Mouse (Mus musculus): Measurements from ENCODE around the gene Kat2b. TPM values are rescaled to one million over a fixed set of nuclear protein-coding genes. Genes with fewer than 3 reads are reported as not detected.

Gene Kat2b
- polyA plus RNA-seq, 1 experiment from 2014 or later: 5.8 TPM

- Histone ChIP-seq H3K9ac (no peak overlapping the region), H3K4me2 (replicated peaks) (no peak overlapping the region), H3K27me3 (no peaks in the 10 kb centered on the region), H3K9me3 (no peaks in the 10 kb centered on the region), H3K4me3 (no peak overlapping the region), H3K4me1 (no peaks in the 10 kb centered on the region), H3K36me3 (peaks cover 5% of the 10 kb centered on the region; the same call in 1 of the 2 replicates), H3K27ac (no peak overlapping the region)
- no peak for ATAC-seq (ENCODE audit: low FRiP score, low read depth)
Observed at GRCm38 (mm10) chr17:53619391-53619790, 52.7 kb downstream of the Kat2b start.

- H3K27ac ChIP-seq: no peak overlapping the region
- no peaks in the 10 kb centered on the region for H3K4me1 ChIP-seq
- 69% methylated on average over 4 of the region's 4 CpGs for WGBS
- H3K4me2 ChIP-seq (replicated peaks): no peak overlapping the region
- ATAC-seq (ENCODE audit: low FRiP score, low read depth): no peak
- no peaks in the 10 kb centered on the region for H3K9me3 ChIP-seq
- H3K9ac ChIP-seq: no peak overlapping the region
- peaks cover 9% of the 10 kb centered on the region for H3K36me3 ChIP-seq
- H3K4me3 ChIP-seq: no peak overlapping the region
- H3K27me3 ChIP-seq: no peaks in the 10 kb centered on the region
Observed at GRCm38 (mm10) chr17:53620611-53621010, 54.0 kb downstream of the Kat2b start.

GRCm38 (mm10) chr17:53622125-53622524, 55.5 kb downstream of the Kat2b start:
- no peak overlapping the region for H3K4me2 ChIP-seq (replicated peaks)
- ATAC-seq (ENCODE audit: low FRiP score, low read depth): no peak
- H3K36me3 ChIP-seq: peaks cover 14% of the 10 kb centered on the region
- H3K27ac ChIP-seq: no peak overlapping the region
- no peak overlapping the region for H3K9ac ChIP-seq
- H3K4me1 ChIP-seq: no peaks in the 10 kb centered on the region
- H3K4me3 ChIP-seq: no peak overlapping the region
- 78% methylated on average over 3 of the region's 3 CpGs for WGBS
- H3K9me3 ChIP-seq: no peaks in the 10 kb centered on the region
- H3K27me3 ChIP-seq: no peaks in the 10 kb centered on the region

DNA sequence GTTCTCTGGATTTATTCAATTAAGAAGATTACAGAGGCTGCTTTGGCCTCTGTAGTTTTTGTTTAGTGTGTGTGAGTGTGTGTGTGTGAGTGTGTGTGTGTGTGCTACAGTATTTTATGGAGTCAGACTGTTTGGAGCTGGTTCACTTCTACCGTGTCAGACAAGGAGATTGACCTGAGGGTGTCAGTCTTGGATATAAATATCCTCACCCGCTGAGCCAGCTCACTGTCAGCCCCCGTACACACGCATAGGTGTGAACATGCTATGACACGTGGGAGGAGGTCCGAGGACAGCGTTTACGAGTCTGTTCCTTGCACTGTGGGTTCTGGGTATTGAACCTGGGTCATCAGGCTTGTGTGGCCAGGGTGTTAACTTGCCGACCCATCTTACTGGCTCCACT, 57.1 kb downstream of the Kat2b start:
- no peaks in the 10 kb centered on the region for H3K27me3 ChIP-seq
- ATAC-seq (ENCODE audit: low FRiP score, low read depth): no peak
- H3K9me3 ChIP-seq: no peaks in the 10 kb centered on the region
- no peak overlapping the region for H3K9ac ChIP-seq
- no peak overlapping the region for H3K27ac ChIP-seq
- WGBS: 83% methylated on average over 9 of the region's 9 CpGs
- no peak overlapping the region for H3K4me3 ChIP-seq
- no peak overlapping the region for H3K4me2 ChIP-seq (replicated peaks)
- peaks cover 14% of the 10 kb centered on the region for H3K36me3 ChIP-seq
- H3K4me1 ChIP-seq: no peaks in the 10 kb centered on the region

DNA sequence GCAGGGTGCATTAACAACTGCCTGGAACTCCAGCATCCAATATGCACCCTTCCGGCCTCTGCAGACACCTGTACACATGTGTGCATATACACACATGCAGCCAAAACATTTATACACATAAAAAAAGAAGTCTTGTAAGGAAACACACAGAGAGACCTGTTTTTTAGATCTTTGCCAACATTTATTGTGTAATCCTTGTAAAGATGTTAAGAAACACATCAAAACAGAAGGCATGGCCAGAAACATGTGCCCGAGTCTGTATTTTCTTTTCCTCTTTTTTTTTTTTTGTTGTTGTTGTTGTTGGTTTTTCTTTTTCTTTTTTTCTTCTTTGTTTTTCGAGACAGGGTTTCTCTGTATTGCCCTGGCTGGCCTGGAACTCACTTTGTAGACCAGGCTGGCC, 59.5 kb downstream of the Kat2b start:
- 85% methylated on average over 3 of the region's 3 CpGs for WGBS
- H3K4me1 ChIP-seq: no peaks in the 10 kb centered on the region
- H3K4me3 ChIP-seq: no peak overlapping the region
- H3K4me2 ChIP-seq (replicated peaks): no peak overlapping the region
- H3K27ac ChIP-seq: no peak overlapping the region
- H3K27me3 ChIP-seq: no peaks in the 10 kb centered on the region
- H3K9me3 ChIP-seq: no peaks in the 10 kb centered on the region
- peaks cover 19% of the 10 kb centered on the region for H3K36me3 ChIP-seq
- no peak overlapping the region for H3K9ac ChIP-seq
- no peak for ATAC-seq (ENCODE audit: low FRiP score, low read depth)

GRCm38 (mm10) chr17:53627497-53627896, 60.8 kb downstream of the Kat2b start:
- Histone ChIP-seq H3K27me3 (no peaks in the 10 kb centered on the region), H3K4me3 (no peak overlapping the region), H3K27ac (no peak overlapping the region), H3K36me3 (peaks cover 21% of the 10 kb centered on the region), H3K4me1 (no peaks in the 10 kb centered on the region), H3K4me2 (replicated peaks) (no peak overlapping the region), H3K9me3 (no peaks in the 10 kb centered on the region), H3K9ac (no peak overlapping the region)
- WGBS: 81% methylated on average over 4 of the region's 4 CpGs
- no peak for ATAC-seq (ENCODE audit: low FRiP score, low read depth)

DNA sequence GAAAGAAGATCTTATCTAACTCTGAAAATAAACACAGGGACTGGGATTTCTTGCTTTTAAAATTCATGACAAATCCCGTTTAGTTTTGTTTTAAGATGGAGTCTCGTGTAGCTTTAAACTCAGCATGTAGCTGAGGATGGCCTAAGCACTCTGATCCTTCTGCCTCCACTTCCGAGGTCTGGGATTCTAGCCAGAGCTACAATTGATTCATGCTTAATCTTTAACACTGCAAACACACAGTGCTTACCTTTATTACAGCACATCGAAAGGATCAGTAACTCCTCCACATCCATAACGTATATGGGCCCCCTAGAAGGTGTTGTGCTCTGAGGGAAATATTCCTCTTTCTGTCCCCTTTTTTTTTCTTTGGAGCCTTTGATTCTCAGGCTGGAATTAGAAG, 61.5 kb downstream of the Kat2b start:
- no peak for ATAC-seq (ENCODE audit: low FRiP score, low read depth)
- H3K4me3 ChIP-seq: no peak overlapping the region
- no peak overlapping the region for H3K4me2 ChIP-seq (replicated peaks)
- no peak overlapping the region for H3K9ac ChIP-seq
- H3K36me3 ChIP-seq: peaks cover 26% of the 10 kb centered on the region
- H3K4me1 ChIP-seq: no peaks in the 10 kb centered on the region
- 73% methylated on average over 5 of the region's 5 CpGs for WGBS
- no peak overlapping the region for H3K27ac ChIP-seq
- H3K27me3 ChIP-seq: no peaks in the 10 kb centered on the region
- H3K9me3 ChIP-seq: no peaks in the 10 kb centered on the region

DNA sequence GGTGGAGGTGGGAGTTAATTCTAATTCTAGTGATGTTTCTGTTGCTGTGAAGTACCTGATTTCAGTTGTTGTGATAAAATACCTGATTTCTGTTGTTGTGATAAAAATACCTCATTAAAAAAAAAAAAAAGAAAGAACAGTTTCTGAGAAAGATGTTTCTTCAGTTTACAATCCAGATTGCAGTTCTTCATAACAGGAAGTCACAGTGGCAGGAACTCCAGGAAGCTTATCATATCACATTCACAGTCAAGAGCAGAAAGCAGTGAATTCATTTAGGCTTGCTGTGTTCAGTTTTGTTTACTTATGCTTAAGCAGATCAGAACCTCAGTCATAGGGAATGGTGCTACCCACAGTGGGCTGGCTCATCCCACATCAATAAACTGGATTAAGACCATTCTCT, 64.7 kb downstream of the Kat2b start:
- no peaks in the 10 kb centered on the region for H3K9me3 ChIP-seq
- no peak overlapping the region for H3K4me3 ChIP-seq
- ATAC-seq (ENCODE audit: low FRiP score, low read depth): no peak
- no peaks in the 10 kb centered on the region for H3K4me1 ChIP-seq
- no peak overlapping the region for H3K4me2 ChIP-seq (replicated peaks)
- peaks cover 26% of the 10 kb centered on the region for H3K36me3 ChIP-seq
- H3K27ac ChIP-seq: no peak overlapping the region
- no peak overlapping the region for H3K9ac ChIP-seq
- H3K27me3 ChIP-seq: no peaks in the 10 kb centered on the region

- Histone ChIP-seq H3K4me1 (no peaks in the 10 kb centered on the region), H3K9ac (no peak overlapping the region), H3K4me3 (no peak overlapping the region), H3K9me3 (no peaks in the 10 kb centered on the region), H3K27me3 (no peaks in the 10 kb centered on the region), H3K27ac (no peak overlapping the region), H3K36me3 (peaks cover 68% of the 10 kb centered on the region), H3K4me2 (replicated peaks) (no peak overlapping the region)
- ATAC-seq (ENCODE audit: low FRiP score, low read depth): no peak
- WGBS: 81% methylated on average over 4 of the region's 4 CpGs
Observed at GRCm38 (mm10) chr17:53643360-53643759, 76.7 kb downstream of the Kat2b start.

GRCm38 (mm10) chr17:53650251-53650661, 83.6 kb downstream of the Kat2b start:
- ATAC-seq (ENCODE audit: low FRiP score, low read depth): no peak

DNA sequence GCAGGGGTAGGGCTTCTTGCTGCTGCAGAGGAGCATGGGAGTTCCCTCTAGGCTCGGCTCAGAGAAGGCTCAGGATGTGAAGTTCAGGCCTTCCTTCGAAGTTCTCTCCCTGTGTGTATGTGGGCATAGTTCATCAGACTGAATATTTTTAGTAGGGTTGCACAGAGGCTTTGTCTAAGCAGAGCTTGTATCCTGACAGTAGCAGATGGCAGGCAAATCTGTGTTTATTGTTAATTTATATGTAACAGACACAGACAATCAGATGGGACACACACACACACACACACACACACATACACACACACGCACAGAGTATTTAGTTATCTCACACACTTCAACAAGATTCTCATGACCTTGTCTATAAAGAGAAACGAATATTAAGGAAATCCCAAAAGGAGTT, 87.9 kb downstream of the Kat2b start:
- no peak overlapping the region for H3K4me3 ChIP-seq
- H3K4me2 ChIP-seq (replicated peaks): no peak overlapping the region
- H3K36me3 ChIP-seq: peaks cover 35% of the 10 kb centered on the region
- no peak overlapping the region for H3K9ac ChIP-seq
- ATAC-seq (ENCODE audit: low FRiP score, low read depth): no peak
- no peaks in the 10 kb centered on the region for H3K4me1 ChIP-seq
- WGBS: 84% methylated on average over 4 of the region's 4 CpGs
- no peaks in the 10 kb centered on the region for H3K27me3 ChIP-seq
- no peaks in the 10 kb centered on the region for H3K9me3 ChIP-seq
- H3K27ac ChIP-seq: no peak overlapping the region

More at GRCm38 (mm10) chr17:53650251-53650661, 83.6 kb downstream of the Kat2b start:
- no peaks in the 10 kb centered on the region for H3K9me3 ChIP-seq
- no peak overlapping the region for H3K4me2 ChIP-seq (replicated peaks)
- H3K27ac ChIP-seq: no peak overlapping the region
- no peaks in the 10 kb centered on the region for H3K4me1 ChIP-seq
- H3K9ac ChIP-seq: no peak overlapping the region
- H3K36me3 ChIP-seq: peaks cover 41% of the 10 kb centered on the region
- 76% methylated on average over 2 of the region's 2 CpGs for WGBS
- H3K4me3 ChIP-seq: no peak overlapping the region
- H3K27me3 ChIP-seq: no peaks in the 10 kb centered on the region

DNA sequence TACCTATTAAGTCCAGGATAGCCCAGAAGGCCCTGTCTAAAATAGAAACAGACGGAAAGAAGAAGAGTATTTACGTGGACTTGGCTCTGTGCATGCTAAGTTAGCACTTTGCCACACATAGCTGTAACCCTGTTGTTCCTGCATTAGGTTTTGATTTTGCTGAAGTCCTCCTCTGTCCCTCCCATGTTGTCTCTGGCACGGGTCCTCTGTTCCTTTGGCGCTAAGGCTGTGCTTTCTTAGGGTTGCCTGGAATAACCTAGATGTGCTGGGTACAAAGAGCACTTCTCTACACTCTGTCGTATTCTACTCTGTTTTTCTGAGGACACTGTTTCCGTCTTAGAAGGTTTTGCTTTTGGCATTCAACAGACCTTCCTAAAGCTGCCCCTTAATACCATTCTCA, 88.4 kb downstream of the Kat2b start:
- no peaks in the 10 kb centered on the region for H3K9me3 ChIP-seq
- no peaks in the 10 kb centered on the region for H3K27me3 ChIP-seq
- peaks cover 37% of the 10 kb centered on the region for H3K36me3 ChIP-seq
- H3K4me2 ChIP-seq (replicated peaks): no peak overlapping the region
- whole genome bisulfite sequencing: 89% methylated on average over 6 of the region's 6 CpGs
- H3K4me3 ChIP-seq: no peak overlapping the region
- H3K4me1 ChIP-seq: no peaks in the 10 kb centered on the region
- H3K9ac ChIP-seq: no peak overlapping the region
- no peak overlapping the region for H3K27ac ChIP-seq
- ATAC-seq (ENCODE audit: low FRiP score, low read depth): no peak

DNA sequence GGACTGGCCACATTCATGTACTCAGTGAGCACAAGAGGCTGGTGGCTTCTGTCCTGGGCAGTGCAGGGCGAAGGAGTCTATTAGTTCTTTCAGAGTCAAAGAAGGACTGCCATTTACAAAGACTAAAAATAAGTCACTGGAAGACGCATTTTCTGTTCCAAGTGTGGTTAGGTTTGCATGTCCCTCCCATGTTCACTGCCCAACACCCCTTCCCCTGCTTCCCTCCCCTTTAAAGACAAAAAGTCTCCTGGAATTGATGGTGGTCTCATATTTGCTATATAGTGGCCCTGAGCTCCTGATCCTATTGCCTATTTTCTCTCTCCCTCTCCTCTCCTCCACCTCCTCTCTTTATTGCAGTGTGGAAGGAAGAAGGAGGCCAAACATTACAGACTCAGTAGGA, 89.3 kb downstream of the Kat2b start:
- Histone ChIP-seq H3K9me3 (no peaks in the 10 kb centered on the region), H3K4me2 (replicated peaks) (no peak overlapping the region), H3K27me3 (no peaks in the 10 kb centered on the region), H3K4me1 (no peaks in the 10 kb centered on the region), H3K36me3 (peaks cover 43% of the 10 kb centered on the region), H3K27ac (no peak overlapping the region), H3K4me3 (no peak overlapping the region), H3K9ac (no peak overlapping the region)
- WGBS: 83% methylated on average over 2 of the region's 2 CpGs
- no peak for ATAC-seq (ENCODE audit: low FRiP score, low read depth)

Measured in limb, embryonic 13.5 days (tissue).